16 mouse cellular contexts compared by ENCODE assay signal in genomic region chr6:65818039-65818747, GRCm38 (mm10). TPM values are rescaled to one million over a fixed set of nuclear protein-coding genes. Genes with fewer than 3 reads are reported as not detected.
A peak's percentile ranks its signal among the peaks of the same experiment; 100 is the strongest.
DNase-seq lines count a peak whose midpoint lies in the region; ATAC-seq and TF ChIP-seq lines count a peak whose summit lies in the region.
"Had no signal": no experiment of that assay in that cellular context is flagged by ENCODE, and none has a peak within 500 bp of the region (broad histone marks: within the 10 kb centered on the region; RNA-seq: fewer than 3 reads in every experiment).

No protein-coding gene starts in this region.

- H3K4me2 ChIP-seq in midbrain, embryonic 11.5 days, result no peak overlapping the region
- no peak overlapping the region for H3K4me2 ChIP-seq in hindbrain, embryonic 14.5 days (replicated peaks)
- H3K4me2 ChIP-seq: heart, embryonic 13.5 days; hindbrain, embryonic 13.5 days had no signal

- no peaks in the 10 kb centered on the region for H3K36me3 ChIP-seq in midbrain, embryonic 11.5 days (ENCODE audit: control insufficient read depth, insufficient read depth, low read length)
- H3K36me3 ChIP-seq in hindbrain, embryonic 14.5 days (replicated peaks; ENCODE audit: control insufficient read depth, insufficient read depth), result no peaks in the 10 kb centered on the region
- H3K36me3 ChIP-seq: heart, embryonic 13.5 days; hindbrain, embryonic 13.5 days had no signal

- no peak; the same call in 1 of the 2 replicates for TF ChIP-seq CTCF in layer of hippocampus, adult 2 months (conservative IDR thresholded peaks at IDR 0.05)

- H3K27me3 ChIP-seq in midbrain, embryonic 11.5 days (ENCODE audit: control insufficient read depth, insufficient read depth, low read length), result no peaks in the 10 kb centered on the region
- H3K27me3 ChIP-seq in hindbrain, embryonic 14.5 days (ENCODE audit: control insufficient read depth, insufficient read depth, low read length), result no peaks in the 10 kb centered on the region
- H3K27me3 ChIP-seq: heart, embryonic 13.5 days; hindbrain, embryonic 13.5 days had no signal

- no peak overlapping the region for H3K9ac ChIP-seq in midbrain, embryonic 11.5 days (ENCODE audit: low read length)
- no peak overlapping the region for H3K9ac ChIP-seq in hindbrain, embryonic 14.5 days
- H3K9ac ChIP-seq: heart, embryonic 13.5 days; hindbrain, embryonic 13.5 days; liver, embryonic 14.5 days had no signal

- DNase-seq in layer of hippocampus, adult 11-12 months (ENCODE audit: low spot score), result peak; percentile 60
- no peak for DNase-seq in layer of hippocampus, postnatal 25 days (ENCODE audit: extremely low spot score in 1 of 2, low spot score in 1 of 2)
- peak; percentile 28 for DNase-seq in R1 (ENCODE audit: low read depth, low spot score)
- DNase-seq in cerebellum, adult 8-10 months, result peak; percentile 23
- DNase-seq in layer of hippocampus, adult 2 months (ENCODE audit: low spot score in 2 of 2), result peak; percentile 63 to 78
- DNase-seq in urinary bladder, adult 18-20 months (ENCODE audit: low spot score in 2 of 2), result no peak
- no peak for DNase-seq in midbrain, embryonic 11.5 days (ENCODE audit: low spot score, missing footprints)
- DNase-seq in hindbrain, embryonic 14.5 days (ENCODE audit: low spot score), result no peak
- DNase-seq: adrenal gland, adult 8-10 months; kidney, adult 9 months; lung, postnatal 4 days had no signal

- H3K4me3 ChIP-seq in layer of hippocampus, adult 2 months, result peak overlapping the region; percentile 52
- H3K4me3 ChIP-seq in midbrain, embryonic 11.5 days (ENCODE audit: low read depth, low read length), result no peak overlapping the region
- no peak overlapping the region for H3K4me3 ChIP-seq in hindbrain, embryonic 14.5 days (replicated peaks; ENCODE audit: low read length)
- H3K4me3 ChIP-seq: heart, embryonic 13.5 days; hindbrain, embryonic 13.5 days had no signal

- no peak for ATAC-seq in midbrain, embryonic 11.5 days (ENCODE audit: low FRiP score)
- ATAC-seq in hindbrain, embryonic 14.5 days (ENCODE audit: low FRiP score), result no peak
- ATAC-seq: midbrain, embryonic 16.5 days had no signal

- WGBS in midbrain, embryonic 11.5 days, result 82% methylated on average over 4 of the region's 4 CpGs
- WGBS in hindbrain, embryonic 14.5 days, result 76% methylated on average over 4 of the region's 4 CpGs

- no peaks in the 10 kb centered on the region for H3K9me3 ChIP-seq in midbrain, embryonic 11.5 days (ENCODE audit: control insufficient read depth, low read length)
- H3K9me3 ChIP-seq in hindbrain, embryonic 14.5 days (ENCODE audit: control insufficient read depth, low read length), result no peaks in the 10 kb centered on the region
- H3K9me3 ChIP-seq: heart, embryonic 13.5 days; hindbrain, embryonic 13.5 days had no signal

- no peaks in the 10 kb centered on the region for H3K4me1 ChIP-seq in midbrain, embryonic 11.5 days (ENCODE audit: control insufficient read depth, insufficient read depth, low read length)
- no peaks in the 10 kb centered on the region for H3K4me1 ChIP-seq in hindbrain, embryonic 14.5 days (replicated peaks; ENCODE audit: control insufficient read depth, insufficient read depth, low read length)
- H3K4me1 ChIP-seq: hindbrain, embryonic 13.5 days had no signal

- H3K27ac ChIP-seq in layer of hippocampus, adult 2 months, result peak overlapping the region; percentile 93
- no peak overlapping the region for H3K27ac ChIP-seq in midbrain, embryonic 11.5 days (ENCODE audit: low read depth, low read length)
- no peak overlapping the region for H3K27ac ChIP-seq in hindbrain, embryonic 14.5 days
- H3K27ac ChIP-seq: heart, embryonic 13.5 days; hindbrain, embryonic 13.5 days; liver, embryonic 14.5 days; stomach, postnatal 0 days had no signal

RNA-seq across cellular contexts. Expression of gene Prdm5, which starts 39.4 kb away (rescaled TPM):
- 10 to 100 TPM; 23.0 to 24.7 TPM for total RNA-seq in layer of hippocampus, postnatal 25 days (2021)
- total RNA-seq in layer of hippocampus, adult 2 months (2021), result 10 to 100 TPM; 40.0 to 40.8 TPM
- polyA plus RNA-seq in midbrain, embryonic 11.5 days (2014; fragmentation: Nextera tagmentation; extraction: Ambion mirVana), result 13.1 and 13.3 TPM in 2 replicates
- polyA plus RNA-seq in hindbrain, embryonic 14.5 days (2014; fragmentation: Nextera tagmentation; extraction: Ambion mirVana), result 5.7 and 5.8 TPM in 2 replicates

Comparison
In these comparisons a context has a peak if more than half of its experiments do, and no peak if none do; other contexts are left out.
1. DNase-seq: peak in layer of hippocampus, adult 11-12 months (single experiment), R1 (single experiment), cerebellum, adult 8-10 months (single experiment) and layer of hippocampus, adult 2 months (2 of 2); none in layer of hippocampus, postnatal 25 days (0 of 2), urinary bladder, adult 18-20 months (0 of 2), midbrain, embryonic 11.5 days (single experiment) and hindbrain, embryonic 14.5 days (single experiment).